Mouse (Mus musculus) ES-Bruce4 (cell line): ENCODE results near the gene Elp4. TPM values are rescaled to one million over a fixed set of nuclear protein-coding genes. Genes with fewer than 3 reads are reported as not detected.

ENCODE experiments used
- H3K27ac ChIP-seq: 2 replicates; pipeline ENCODE4 v1.5.1; 2012; ENCODE audit warnings: low read length, inconsistent platforms; ENCODE audit not compliant: insufficient read depth
- H3K27me3 ChIP-seq: 2 replicates; pipeline ENCODE4 v1.6.1; 2012; ENCODE audit warnings: mild to moderate bottlenecking, low read length, inconsistent platforms; ENCODE audit not compliant: control insufficient read depth, poor library complexity, insufficient read depth, severe bottlenecking
- H3K36me3 ChIP-seq: 2 replicates; pipeline ENCODE4 v1.6.1; 2012; ENCODE audit warnings: inconsistent platforms, mild to moderate bottlenecking, low read length, moderate library complexity; ENCODE audit not compliant: control insufficient read depth, poor library complexity, insufficient read depth, severe bottlenecking
- H3K4me1 ChIP-seq: one replicate; pipeline ENCODE4 v1.8.1; 2011; ENCODE audit warnings: low read length; ENCODE audit not compliant: control insufficient read depth, insufficient read depth
- H3K4me3 ChIP-seq: 2 replicates; pipeline ENCODE4 v1.5.1; 2011; ENCODE audit warnings: low read depth, mild to moderate bottlenecking, low read length
- H3K9ac ChIP-seq: 2 replicates; pipeline ENCODE4 v1.6.1; 2012; ENCODE audit warnings: low read depth, mild to moderate bottlenecking, inconsistent platforms; ENCODE audit not compliant: poor library complexity, severe bottlenecking
- H3K9me3 ChIP-seq: replicated peaks from 2 replicates; pipeline ENCODE4 v1.6.1; 2012; ENCODE audit warnings: mild to moderate bottlenecking, low read length, inconsistent platforms; ENCODE audit not compliant: control insufficient read depth, poor library complexity, insufficient read depth, severe bottlenecking
- CTCF ChIP-seq: IDR thresholded peaks from one replicate; pipeline ENCODE4 v1.8.1; 2011; ENCODE audit warnings: low read depth, low read length
- EP300 ChIP-seq: IDR thresholded peaks from 2 replicates; pipeline ENCODE4 v1.6.1; 2011; ENCODE audit warnings: low read depth, low read length; ENCODE audit not compliant: insufficient read depth
- POLR2A ChIP-seq: IDR thresholded peaks from one replicate; pipeline ENCODE4 v1.8.1; 2011; ENCODE audit warnings: low read length; ENCODE audit not compliant: insufficient read depth
- polyA plus RNA-seq: library from polyadenylated mRNA; stranded (reverse); fragments of >200 nt; gene quantifications from 2 replicates; pipeline ENCODE4 v1.2.4, GENCODE M21; 2011; ENCODE audit warnings: low read depth; ENCODE audit not compliant: missing spikeins, insufficient read depth, insufficient read length

Elp4 gene
- polyA plus RNA-seq, 1 experiment = 20.5 TPM

DNA sequence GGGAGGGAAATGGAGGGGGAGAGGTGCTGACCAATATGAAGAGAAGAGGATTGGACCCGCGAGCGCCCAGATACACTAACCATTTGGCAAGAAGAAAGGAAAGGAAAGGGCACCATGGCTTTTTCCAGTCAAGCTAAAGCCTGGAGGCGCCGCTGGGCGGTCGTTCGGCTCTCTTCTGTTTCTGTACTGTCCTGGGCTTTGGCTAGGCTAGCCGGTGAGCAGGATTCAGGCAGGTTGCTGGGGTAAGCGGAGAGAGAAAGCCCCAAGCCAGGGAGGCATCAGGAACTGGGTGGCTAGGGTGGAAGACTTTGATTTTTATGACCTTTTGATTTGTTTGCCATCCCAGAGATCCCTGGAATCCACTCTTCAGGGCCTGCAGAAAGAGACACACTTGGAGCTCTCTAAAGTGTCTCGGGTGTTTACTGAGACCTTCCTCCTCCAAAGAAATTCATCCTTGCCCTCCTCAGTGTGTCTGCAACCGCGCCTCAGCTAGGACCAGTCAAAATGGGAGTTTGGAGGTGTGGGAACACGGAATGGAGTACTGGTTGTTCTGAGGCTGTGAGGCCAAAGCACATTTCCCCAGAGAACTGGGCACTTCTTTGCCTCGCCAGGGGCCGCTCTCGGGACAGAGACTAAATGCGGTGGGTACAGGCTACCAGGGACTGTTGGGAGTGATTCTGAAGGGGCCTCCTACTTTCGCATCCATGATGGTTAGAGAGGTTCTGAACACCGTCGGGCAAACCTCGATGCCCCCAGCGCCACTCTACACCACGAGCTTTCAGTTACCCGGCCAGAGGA, 232.4 kb downstream of the Elp4 start:
- H3K9me3 ChIP-seq = no peaks in the 10 kb centered on the region
- no peak overlapping the region for H3K9ac ChIP-seq
- no peaks in the 10 kb centered on the region for H3K36me3 ChIP-seq
- no peak overlapping the region for H3K4me3 ChIP-seq
- peaks cover 44% of the 10 kb centered on the region for H3K27me3 ChIP-seq
- no peak for TF ChIP-seq POLR2A
- no peak for TF ChIP-seq CTCF
- TF ChIP-seq EP300 = no peak
- H3K27ac ChIP-seq = no peak overlapping the region
- H3K4me1 ChIP-seq = peaks cover 3% of the 10 kb centered on the region

DNA sequence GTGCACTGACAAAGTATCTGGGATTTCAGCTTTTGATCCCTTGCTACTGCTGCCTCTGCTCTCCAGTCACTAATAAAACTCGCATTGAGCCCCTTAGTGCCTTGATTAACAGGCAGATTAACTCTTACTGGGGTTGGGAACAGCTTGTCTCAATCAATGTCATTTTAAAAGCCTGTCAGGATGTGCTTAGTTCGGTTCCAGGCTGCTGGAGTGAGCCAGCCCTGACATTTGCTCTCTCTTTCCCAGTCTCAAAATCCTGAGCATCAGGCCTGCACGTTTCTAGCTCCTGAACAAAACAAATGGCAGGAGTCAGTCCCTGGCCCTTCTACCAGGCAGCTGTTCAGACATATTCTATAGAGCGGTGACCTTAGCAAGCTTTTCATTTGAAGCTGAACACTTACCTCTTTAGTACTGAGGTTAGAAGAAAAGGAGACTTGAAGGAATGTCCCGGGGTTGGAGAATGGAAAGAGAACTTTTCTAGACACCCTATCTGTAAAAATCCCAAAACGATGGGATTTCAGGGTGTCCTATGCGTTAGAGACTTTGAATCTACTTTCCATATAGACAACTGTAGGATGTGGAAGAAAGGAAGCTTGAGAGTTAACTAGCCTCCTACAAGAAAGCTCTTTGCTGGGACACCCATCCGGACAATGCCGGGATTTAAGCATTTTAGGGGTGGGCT, 233.1 kb downstream of the Elp4 start:
- peaks cover 38% of the 10 kb centered on the region for H3K27me3 ChIP-seq
- peaks cover 3% of the 10 kb centered on the region for H3K4me1 ChIP-seq
- TF ChIP-seq CTCF (no peak), EP300 (no peak), POLR2A (no peak)
- no peaks in the 10 kb centered on the region for H3K9me3 ChIP-seq
- no peak overlapping the region for H3K9ac ChIP-seq
- H3K27ac ChIP-seq = no peak overlapping the region
- H3K4me3 ChIP-seq = no peak overlapping the region
- no peaks in the 10 kb centered on the region for H3K36me3 ChIP-seq

DNA sequence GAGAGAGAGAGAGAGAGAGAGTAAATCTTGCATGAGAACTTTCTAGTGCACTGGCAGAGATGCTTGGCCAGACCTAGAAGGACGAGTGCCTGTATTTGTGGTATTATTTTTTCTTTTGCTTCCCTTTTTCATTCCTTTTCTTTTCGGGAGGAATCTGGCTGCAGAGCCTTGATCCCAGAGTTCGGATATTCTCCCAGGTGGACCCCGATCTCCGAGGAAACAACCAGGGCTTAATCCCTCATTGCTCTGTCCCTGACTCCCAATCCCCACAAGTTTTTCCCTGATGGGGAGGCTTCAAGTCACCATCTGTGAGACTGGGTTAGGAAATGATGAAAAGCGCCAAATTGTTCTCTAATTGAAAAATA, 233.7 kb downstream of the Elp4 start:
- Histone ChIP-seq H3K36me3 (no peaks in the 10 kb centered on the region), H3K9me3 (no peaks in the 10 kb centered on the region), H3K27ac (no peak overlapping the region), H3K27me3 (peaks cover 33% of the 10 kb centered on the region), H3K4me1 (peaks cover 3% of the 10 kb centered on the region), H3K4me3 (no peak overlapping the region), H3K9ac (no peak overlapping the region)
- no peak for TF ChIP-seq POLR2A
- no peak for TF ChIP-seq CTCF
- no peak for TF ChIP-seq EP300

DNA sequence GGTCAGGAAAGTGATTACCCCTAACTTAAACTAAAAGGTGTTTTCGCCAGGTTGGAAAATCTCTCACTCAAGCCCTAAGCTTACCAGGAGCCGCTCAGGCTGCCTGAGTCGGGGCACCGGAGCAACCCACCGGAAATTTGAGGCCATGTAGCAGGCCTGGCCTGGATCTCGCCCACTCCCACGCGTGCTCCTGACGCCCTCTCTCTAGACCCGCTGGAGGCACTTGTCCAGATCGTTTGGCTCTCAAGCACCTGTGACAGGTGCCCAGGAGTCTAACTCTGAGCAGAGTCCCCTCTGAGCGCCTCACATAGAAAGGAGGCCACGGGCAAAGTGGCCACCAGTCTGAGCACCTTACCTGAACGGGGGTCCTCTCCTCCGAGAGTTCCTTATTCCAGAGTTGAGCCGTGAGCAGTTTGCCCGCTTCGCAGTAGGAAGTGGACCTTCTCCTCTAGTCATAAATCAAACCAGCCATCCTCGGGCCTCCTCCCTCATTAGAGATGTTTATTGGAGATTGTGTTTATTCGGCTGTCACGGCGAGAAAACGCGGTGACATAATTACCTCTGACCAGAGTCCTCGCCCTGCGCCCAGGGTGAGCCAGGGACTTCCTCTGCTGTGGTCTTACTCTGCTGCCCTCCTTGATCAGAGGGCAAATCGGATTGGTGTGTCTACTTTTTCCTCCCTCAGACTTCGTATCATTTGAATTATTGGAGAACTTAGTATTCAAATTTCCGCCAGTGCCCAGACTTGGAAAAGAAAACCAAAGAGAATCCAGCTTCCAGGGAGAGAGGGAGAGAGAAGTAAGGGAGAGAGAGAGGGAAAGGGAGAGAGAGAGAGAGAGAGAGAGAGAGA, 234.3 kb downstream of the Elp4 start:
- H3K27ac ChIP-seq = no peak overlapping the region
- H3K9me3 ChIP-seq = no peaks in the 10 kb centered on the region
- no peak for TF ChIP-seq POLR2A
- TF ChIP-seq EP300 = no peak
- no peak for TF ChIP-seq CTCF
- peaks cover 3% of the 10 kb centered on the region for H3K4me1 ChIP-seq
- H3K36me3 ChIP-seq = no peaks in the 10 kb centered on the region
- H3K27me3 ChIP-seq = peaks cover 33% of the 10 kb centered on the region
- H3K4me3 ChIP-seq = no peak overlapping the region
- H3K9ac ChIP-seq = no peak overlapping the region

DNA sequence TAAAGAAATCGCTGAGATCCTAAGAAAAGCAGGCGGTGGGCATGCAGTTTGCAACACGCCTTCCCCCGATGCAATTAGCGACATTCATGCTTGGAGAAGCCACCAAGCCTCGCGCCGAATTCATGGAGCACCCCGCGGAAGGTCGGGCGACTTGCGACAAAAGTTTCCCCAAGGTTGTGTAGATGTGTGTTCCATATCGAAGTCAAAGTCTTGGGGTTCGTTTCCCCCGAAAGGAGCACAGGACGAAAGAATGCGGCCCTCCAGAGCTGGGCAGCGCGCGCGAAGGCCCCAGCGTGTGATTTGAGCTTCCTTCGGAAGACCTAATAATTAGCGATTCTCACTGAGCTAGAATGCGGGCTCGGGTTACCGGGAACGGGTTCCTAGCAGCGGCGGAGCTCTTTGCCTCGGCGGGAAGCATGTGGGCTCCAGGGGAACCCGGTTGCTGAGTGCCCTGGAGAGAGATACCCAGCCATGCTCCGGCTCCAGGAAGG, 234.9 kb downstream of the Elp4 start:
- Histone ChIP-seq H3K4me3 (peak overlapping the region; percentile 37), H3K27ac (no peak overlapping the region), H3K9ac (no peak overlapping the region), H3K4me1 (peaks cover 3% of the 10 kb centered on the region), H3K27me3 (peaks cover 27% of the 10 kb centered on the region), H3K36me3 (no peaks in the 10 kb centered on the region), H3K9me3 (no peaks in the 10 kb centered on the region)
- no peak for TF ChIP-seq POLR2A
- no peak for TF ChIP-seq EP300
- TF ChIP-seq CTCF = no peak
